Mouse (Mus musculus) C2C12 (cell line): ENCODE data around the gene Stk17b. TPM values are rescaled to one million over a fixed set of nuclear protein-coding genes. Genes with fewer than 3 reads are reported as not detected.
"Not testable (repeated sequence)": the region's sequence is repeated elsewhere in the genome, so short reads cannot be mapped to it uniquely, and the experiment has no call there.

Source experiments
- H3K27me3 ChIP-seq: one replicate; pipeline ENCODE4 v1.6.1; 2011; ENCODE audit not compliant: control insufficient read depth, insufficient read depth, insufficient read length
- H3K36me3 ChIP-seq: one replicate; pipeline ENCODE4 v1.6.1; 2011; ENCODE audit not compliant: control insufficient read depth, insufficient read depth
- H3K4me3 ChIP-seq: one replicate; pipeline ENCODE4 v1.5.1; 2011; ENCODE audit warnings: mild to moderate bottlenecking, control low read depth; ENCODE audit not compliant: poor library complexity, insufficient read depth, severe bottlenecking
- H3K79me2 ChIP-seq: one replicate; pipeline ENCODE4 v1.6.1; 2011; ENCODE audit not compliant: control insufficient read depth, insufficient read depth
- H3K79me3 ChIP-seq: one replicate; pipeline ENCODE4 v1.6.1; 2011; ENCODE audit warnings: low read depth, control low read depth
- H3ac ChIP-seq: one replicate; pipeline ENCODE3; 2011; ENCODE audit warnings: low read depth; ENCODE audit not compliant: control insufficient read depth, insufficient read length
- CEBPB ChIP-seq: IDR thresholded peaks from one replicate; pipeline ENCODE4 v1.6.1; 2011; ENCODE audit warnings: low read depth, mild to moderate bottlenecking, control low read depth, moderate library complexity
- CTCF ChIP-seq: IDR thresholded peaks from one replicate; pipeline ENCODE4 v1.5.1; 2011; ENCODE audit not compliant: control insufficient read depth, insufficient read depth, insufficient read length
- FOSL1 ChIP-seq: IDR thresholded peaks from one replicate; pipeline ENCODE4 v1.8.0; 2011; ENCODE audit warnings: mild to moderate bottlenecking, low read length; ENCODE audit not compliant: poor library complexity, insufficient read depth, severe bottlenecking
- MAX ChIP-seq: IDR thresholded peaks from one replicate; pipeline ENCODE4 v1.6.1; 2011; ENCODE audit warnings: mild to moderate bottlenecking, control low read depth
- MYOD1 ChIP-seq: IDR thresholded peaks from one replicate; pipeline ENCODE4 v1.6.1; 2011; ENCODE audit warnings: low read depth; ENCODE audit not compliant: control insufficient read depth, insufficient read length
- MYOG ChIP-seq: IDR thresholded peaks from one replicate; pipeline ENCODE4 v1.6.1; 2011; ENCODE audit not compliant: control insufficient read depth, insufficient read length; ENCODE audit errors: extremely low read depth
- USF1 ChIP-seq: IDR thresholded peaks from one replicate; pipeline ENCODE4 v1.6.1; 2011; ENCODE audit warnings: low read depth, mild to moderate bottlenecking, control low read depth, moderate library complexity
- polyA plus RNA-seq: library from polyadenylated mRNA; unstranded; fragments of >200 nt; fragmentation: generic; extraction: Trizol; gene quantifications from one replicate; pipeline ENCODE4 v1.2.1, GENCODE M21; 2012; ENCODE audit warnings: missing spikeins

The Stk17b gene
- polyA plus RNA-seq, 1 experiment = 7.3 TPM

- H3K36me3 ChIP-seq = no peaks in the 10 kb centered on the region
- no peak overlapping the region for H3K4me3 ChIP-seq
- no peak overlapping the region for H3ac ChIP-seq
- H3K79me2 ChIP-seq = no peaks in the 10 kb centered on the region
- no peaks in the 10 kb centered on the region for H3K79me3 ChIP-seq
- TF ChIP-seq MYOD1 (no peak), CTCF (no peak), CEBPB (no peak), MYOG (no peak), FOSL1 (no peak)
- H3K27me3 ChIP-seq = no peaks in the 10 kb centered on the region
Observed at GRCm38 (mm10) chr1:53711069-53711468, 74.0 kb downstream of the Stk17b start.

DNA sequence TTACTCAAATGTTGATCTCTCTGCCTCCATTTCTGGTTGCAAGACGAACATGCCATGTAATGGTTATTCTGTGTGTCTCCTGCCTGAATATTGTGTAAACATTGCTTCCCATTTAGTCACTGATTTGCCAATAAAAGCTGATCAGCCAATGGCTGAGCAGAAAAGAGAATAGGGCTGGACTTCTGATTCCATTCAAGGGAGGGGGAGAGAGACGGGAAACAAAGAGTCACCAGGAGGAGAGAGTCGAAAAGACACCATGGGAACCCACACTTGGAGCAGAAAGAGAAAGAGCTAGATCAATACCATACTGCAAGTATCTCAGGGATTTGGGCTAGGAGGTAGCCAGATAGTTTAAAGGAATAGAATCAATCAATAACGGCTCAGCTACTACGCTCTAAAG lies 75.4 kb downstream of the Stk17b start:
- not testable (repeated sequence) for H3ac ChIP-seq, H3K79me3 ChIP-seq, H3K36me3 ChIP-seq, H3K27me3 ChIP-seq, H3K79me2 ChIP-seq, H3K4me3 ChIP-seq

GRCm38 (mm10) chr1:53706431-53707361 lies 78.3 kb downstream of the Stk17b start, which contains the start of gene Dnah7a:
Dnah7a (minus strand) TSS chr1:53706784.
- no peaks in the 10 kb centered on the region for H3K79me3 ChIP-seq
- no peaks in the 10 kb centered on the region for H3K79me2 ChIP-seq
- H3ac ChIP-seq = no peak within 1 kb of the TSS
- no peaks in the 10 kb centered on the region for H3K27me3 ChIP-seq
- H3K36me3 ChIP-seq = no peaks in the 10 kb centered on the region
- TF ChIP-seq USF1 (no peak), CEBPB (no peak), MAX (no peak), MYOD1 (no peak), FOSL1 (no peak), MYOG (no peak), CTCF (no peak)
- H3K4me3 ChIP-seq = no peak within 1 kb of the TSS

Other genes starting within 250 kb of the Stk17b start
- not detected for gene Dnah7a, start 78.4 kb downstream of the Stk17b start, polyA plus RNA-seq